Mouse (Mus musculus) lung, postnatal 36 days (tissue): ENCODE results near the gene Nmral1.
"Not testable (repeated sequence)": the region's sequence is repeated elsewhere in the genome, so short reads cannot be mapped to it uniquely, and the experiment has no call there.

Source experiments
- DNase-seq: peaks from one replicate; pipeline ENCODE4 v3.0.0; 2022; ENCODE audit warnings: mixed read lengths

Gene Nmral1

GRCm38 (mm10) chr16:4718753-4719518 lies at the start of gene Nmral1:
Gene Nmral1, minus strand, starts transcription at chr16:4719356.
- DNase-seq: peak; percentile 71

GRCm38 (mm10) chr16:4768719-4769118 lies 49.6 kb upstream of the Nmral1 start:
- DNase-seq: no peak

- no peak for DNase-seq
These were observed 48.0 kb upstream of the Nmral1 start for GRCm38 (mm10) chr16:4767012-4767790.

- no peak for DNase-seq
These were observed 46.7 kb upstream of the Nmral1 start for GRCm38 (mm10) chr16:4765852-4766251.

GRCm38 (mm10) chr16:4763276-4763675 lies 44.1 kb upstream of the Nmral1 start:
- DNase-seq: peak; percentile 76

GRCm38 (mm10) chr16:4762437-4762836 lies 43.3 kb upstream of the Nmral1 start:
- no peak for DNase-seq

- not testable (repeated sequence) for DNase-seq
These were observed 37.6 kb upstream of the Nmral1 start for GRCm38 (mm10) chr16:4756660-4757335.

GRCm38 (mm10) chr16:4754045-4754444 lies 34.9 kb upstream of the Nmral1 start:
- peak; percentile 35 for DNase-seq

GRCm38 (mm10) chr16:4752155-4752554 lies 33.0 kb upstream of the Nmral1 start:
- DNase-seq: no peak

GRCm38 (mm10) chr16:4742186-4742585 lies 23.0 kb upstream of the Nmral1 start:
- peak; percentile 41 for DNase-seq

GRCm38 (mm10) chr16:4739994-4740393 lies 20.8 kb upstream of the Nmral1 start:
- DNase-seq: peak; percentile 23

GRCm38 (mm10) chr16:4736262-4736661 lies 17.1 kb upstream of the Nmral1 start:
- DNase-seq: no peak

- DNase-seq: no peak
These were observed 11.7 kb upstream of the Nmral1 start for GRCm38 (mm10) chr16:4730776-4731358.

GRCm38 (mm10) chr16:4727963-4728362 lies 8.8 kb upstream of the Nmral1 start:
- DNase-seq: peak; percentile 27

- DNase-seq: no peak
These were observed 8.4 kb upstream of the Nmral1 start for GRCm38 (mm10) chr16:4727526-4727925.

GRCm38 (mm10) chr16:4726528-4727128 lies 7.5 kb upstream of the Nmral1 start:
- peak; percentile 60 for DNase-seq

- DNase-seq: peak; percentile 95
These were observed 6.8 kb upstream of the Nmral1 start, which contains the start of gene Hmox2 for GRCm38 (mm10) chr16:4725780-4726527. Gene Hmox2, plus strand, starts transcription at chr16:4726361.

- peak; percentile 22 for DNase-seq
These were observed 6.1 kb upstream of the Nmral1 start for GRCm38 (mm10) chr16:4725266-4725665.

- peak; percentile 16 for DNase-seq
These were observed 3.7 kb upstream of the Nmral1 start for GRCm38 (mm10) chr16:4722915-4723209.

GRCm38 (mm10) chr16:4722128-4722914 lies 3.2 kb upstream of the Nmral1 start:
- DNase-seq: peak; percentile 44

GRCm38 (mm10) chr16:4717866-4718265 lies 1.3 kb downstream of the Nmral1 start:
- no peak for DNase-seq
